Mouse (Mus musculus) small intestine, adult 2 months (tissue): ENCODE measurements around the gene Dennd2a. TPM values are rescaled to one million over a fixed set of nuclear protein-coding genes. Genes with fewer than 3 reads are reported as not detected.

Source experiments
- H3K27ac ChIP-seq: fragments of 200-500 bp; 2 replicates; pipeline ENCODE4 v1.5.1; 2012; ENCODE audit warnings: low read depth, low read length, control low read depth, inconsistent platforms; ENCODE audit not compliant: insufficient read depth
- H3K27me3 ChIP-seq: fragments of 200-500 bp; 2 replicates; pipeline ENCODE4 v1.6.1; 2012; ENCODE audit warnings: mild to moderate bottlenecking, moderate library complexity, low read length, inconsistent platforms; ENCODE audit not compliant: control insufficient read depth, insufficient read depth
- H3K36me3 ChIP-seq: fragments of 200-500 bp; 2 replicates; pipeline ENCODE4 v1.6.1; 2012; ENCODE audit warnings: mild to moderate bottlenecking, low read length, control low read depth, inconsistent platforms; ENCODE audit not compliant: control insufficient read depth, insufficient read depth
- H3K4me1 ChIP-seq: fragments of 200-500 bp; 2 replicates; pipeline ENCODE4 v1.6.1; 2012; ENCODE audit warnings: low read length, inconsistent platforms, mixed read lengths; ENCODE audit not compliant: control insufficient read depth, insufficient read depth, insufficient read length
- H3K4me3 ChIP-seq: fragments of 200-500 bp; 2 replicates; pipeline ENCODE4 v1.5.1; 2012; ENCODE audit warnings: low read depth, mild to moderate bottlenecking, control low read depth, inconsistent platforms, low read length, moderate library complexity
- CTCF ChIP-seq: fragments of 200-500 bp; IDR thresholded peaks from 2 replicates; pipeline ENCODE4 v1.5.1; 2012; ENCODE audit warnings: low read depth, mild to moderate bottlenecking, control low read depth, inconsistent platforms, low read length, moderate library complexity, mixed read lengths; ENCODE audit not compliant: insufficient replicate concordance, insufficient read length; ENCODE audit errors: extremely low read depth
- POLR2A ChIP-seq: fragments of 200-500 bp; IDR thresholded peaks from 2 replicates; pipeline ENCODE4 v1.6.1; 2012; ENCODE audit warnings: low read depth, mild to moderate bottlenecking, control low read depth, inconsistent platforms, low read length, moderate library complexity
- WGBS: fragments of 180-500 bp; shearing (Covaris S2); methylation state at CpG from one replicate; pipeline ENCODE4 v1.1.7; 2018; 5-methylcytosine and 5-hydroxymethylcytosine counted together
- polyA plus RNA-seq: library from polyadenylated mRNA; depleted of rRNA; stranded (reverse); fragments of >200 nt; gene quantifications from 2 replicates; pipeline ENCODE4 v1.2.3, GENCODE M21; 2012

The Dennd2a gene
- polyA plus RNA-seq, 1 experiment: 2.7 TPM

DNA sequence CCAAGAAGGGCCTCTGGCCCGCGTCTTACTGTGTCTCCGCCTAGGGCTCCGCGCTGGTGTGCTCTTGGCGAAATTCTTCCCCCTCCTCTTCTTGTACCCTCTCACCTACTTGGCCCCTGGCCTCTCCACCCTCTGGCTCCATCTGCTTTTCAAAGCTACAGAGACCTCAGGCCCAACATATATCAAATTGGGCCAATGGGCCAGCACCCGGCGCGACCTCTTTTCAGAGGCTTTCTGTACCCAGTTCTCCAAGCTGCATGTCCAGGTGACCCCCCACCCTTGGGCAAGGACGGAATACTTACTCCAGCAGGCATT lies 16.8 kb upstream of the Dennd2a start:
- H3K4me3 ChIP-seq: peak overlapping the region; percentile 94
- H3K36me3 ChIP-seq: peaks cover 11% of the 10 kb centered on the region
- peaks cover 3% of the 10 kb centered on the region; the same call in 1 of the 2 replicates for H3K4me1 ChIP-seq
- H3K27me3 ChIP-seq: no peaks in the 10 kb centered on the region
- 12% methylated on average over 10 of the region's 10 CpGs for WGBS
- H3K27ac ChIP-seq: no peak overlapping the region
- TF ChIP-seq POLR2A (no peak), CTCF (no peak)

GRCm38 (mm10) chr6:39573791-39574554 lies 16.3 kb upstream of the Dennd2a start, which contains the start of gene Adck2:
Gene Adck2, plus strand, starts transcription at chr6:39573873.
- Histone ChIP-seq H3K36me3 (peaks cover 7% of the 10 kb centered on the region), H3K27ac (peak within 1 kb of the TSS; percentile 50), H3K4me3 (peak within 1 kb of the TSS; percentile 94), H3K27me3 (no peaks in the 10 kb centered on the region), H3K4me1 (peaks cover 3% of the 10 kb centered on the region; the same call in 1 of the 2 replicates)
- TF ChIP-seq POLR2A: peak; percentile 75; the same call in 1 of the 2 replicates
- TF ChIP-seq CTCF: no peak
- under 1% methylated on average over 49 of the region's 49 CpGs for WGBS

DNA sequence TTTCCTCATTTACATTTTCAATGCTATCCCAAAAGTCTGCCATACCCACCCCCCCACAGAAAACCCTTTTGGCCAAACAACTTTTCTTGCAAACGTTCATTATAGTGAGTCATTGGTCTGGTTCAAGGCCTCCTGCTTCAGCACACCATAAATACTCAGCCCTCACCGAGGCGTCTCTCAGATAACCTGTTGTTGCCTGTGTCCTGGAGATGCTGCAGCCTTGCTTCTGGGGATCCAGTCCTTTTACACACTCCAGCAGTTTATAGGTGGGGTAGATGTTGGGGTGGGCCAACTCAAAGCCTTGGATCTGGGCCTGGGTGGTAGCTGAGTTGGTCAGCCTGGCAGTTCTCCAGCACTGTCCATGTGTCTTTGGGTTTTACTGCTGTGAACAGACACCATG lies 12.8 kb upstream of the Dennd2a start:
- no peak overlapping the region for H3K27ac ChIP-seq
- WGBS: 68% methylated on average over 3 of the region's 3 CpGs
- H3K4me1 ChIP-seq: peaks cover 3% of the 10 kb centered on the region; the same call in 1 of the 2 replicates
- no peaks in the 10 kb centered on the region for H3K36me3 ChIP-seq
- H3K4me3 ChIP-seq: no peak overlapping the region
- no peak for TF ChIP-seq POLR2A
- TF ChIP-seq CTCF: no peak
- H3K27me3 ChIP-seq: no peaks in the 10 kb centered on the region

DNA sequence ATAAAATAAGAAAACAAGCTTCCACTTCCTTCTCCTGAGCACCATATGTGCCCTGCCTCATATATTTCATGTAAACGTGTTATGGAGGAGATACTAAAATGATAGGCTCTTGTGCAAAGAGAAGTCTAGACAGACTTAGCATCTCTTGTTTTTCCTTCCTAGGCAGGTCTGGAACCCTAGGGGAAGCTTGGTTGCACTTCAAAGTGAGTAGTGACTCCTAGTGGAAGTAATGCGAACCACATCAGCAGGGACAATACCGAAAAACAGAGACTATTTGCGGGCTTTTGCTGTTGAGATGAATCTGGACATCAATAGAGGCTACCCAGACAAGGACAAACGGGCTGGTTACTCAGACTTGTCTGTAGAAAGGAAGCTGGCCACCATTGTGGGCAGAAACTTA lies 9.9 kb upstream of the Dennd2a start:
- Histone ChIP-seq H3K4me1 (no peaks in the 10 kb centered on the region; the same call in 1 of the 2 replicates), H3K27ac (no peak overlapping the region), H3K27me3 (no peaks in the 10 kb centered on the region), H3K36me3 (no peaks in the 10 kb centered on the region), H3K4me3 (no peak overlapping the region)
- WGBS: 10% methylated on average over 5 of the region's 5 CpGs
- TF ChIP-seq POLR2A (no peak), CTCF (no peak)

DNA sequence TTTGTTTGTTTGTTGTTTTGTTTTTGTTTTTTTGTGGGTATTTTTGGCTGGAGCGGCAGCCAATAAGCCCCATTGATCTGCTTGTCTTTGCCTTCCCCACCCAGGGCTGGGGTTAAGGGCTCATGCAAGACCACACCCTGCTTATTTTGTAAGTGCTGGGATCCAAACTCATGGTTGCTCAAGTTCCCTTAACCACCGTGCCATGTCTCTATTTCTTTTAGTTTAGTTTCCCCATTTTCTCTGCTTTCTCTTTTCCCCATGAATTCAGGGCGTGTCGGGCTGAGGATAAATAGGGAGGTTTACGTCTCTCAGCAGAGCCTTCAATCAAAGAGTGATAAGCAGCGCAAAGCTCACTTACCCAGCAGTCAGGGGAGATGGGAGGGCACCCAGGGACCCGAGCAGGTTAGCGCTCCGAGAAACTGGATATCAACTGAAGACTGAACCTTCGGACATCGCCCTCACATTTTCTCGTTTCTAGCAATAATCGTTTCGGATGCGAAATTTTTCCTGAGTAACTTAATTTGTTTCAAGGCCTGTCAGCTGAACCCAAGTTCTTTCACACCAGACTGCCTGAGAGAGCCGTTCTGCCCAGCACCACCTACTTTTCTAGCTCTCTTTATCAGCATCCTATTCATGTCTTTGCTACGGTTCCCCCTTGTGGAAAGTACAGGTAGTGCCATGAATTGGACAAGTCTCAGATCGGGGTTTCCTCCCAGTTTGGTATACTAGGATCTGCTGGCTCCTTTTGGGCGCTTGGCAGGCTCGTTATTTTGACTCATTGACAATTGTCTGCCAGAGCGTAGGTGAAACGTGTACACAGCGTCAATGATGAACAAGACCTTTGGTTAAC lies 4.7 kb upstream of the Dennd2a start:
- 11% methylated on average over 23 of the region's 23 CpGs for WGBS
- H3K36me3 ChIP-seq: no peaks in the 10 kb centered on the region
- peak overlapping the region; percentile 30; the same call in 1 of the 2 replicates for H3K4me3 ChIP-seq
- peaks cover 8% of the 10 kb centered on the region for H3K4me1 ChIP-seq
- TF ChIP-seq POLR2A (no peak), CTCF (peak; percentile 59; the same call in 1 of the 2 replicates)
- no peak overlapping the region for H3K27ac ChIP-seq
- peaks cover 8% of the 10 kb centered on the region; the same call in 1 of the 2 replicates for H3K27me3 ChIP-seq

- H3K4me1 ChIP-seq: peaks cover 9% of the 10 kb centered on the region
- no peak for TF ChIP-seq POLR2A
- TF ChIP-seq CTCF: no peak
- H3K27ac ChIP-seq: no peak overlapping the region
- WGBS: 71% methylated on average over 6 of the region's 6 CpGs
- H3K4me3 ChIP-seq: no peak overlapping the region
- H3K27me3 ChIP-seq: peaks cover 23% of the 10 kb centered on the region
- H3K36me3 ChIP-seq: no peaks in the 10 kb centered on the region
These were observed 1.7 kb upstream of the Dennd2a start for GRCm38 (mm10) chr6:39559276-39559939.
